Mouse (Mus musculus) hindbrain, postnatal 0 days (tissue): Measurements from ENCODE around the gene Olfr914. TPM values are rescaled to one million over a fixed set of nuclear protein-coding genes. Genes with fewer than 3 reads are reported as not detected.

Experiments used
- ATAC-seq: fragments of 200-750 bp; cut with Nextera tagmentation; 2 replicates; pipeline ENCODE4 v1.8.0; 2017; ENCODE audit warnings: mild to moderate bottlenecking, moderate TSS enrichment, moderate library complexity
- DNase-seq: peaks from one replicate; pipeline ENCODE4 v3.0.0-alpha.2; 2015; ENCODE audit warnings: low spot score
- H3K27ac ChIP-seq: fragments of 300-500 bp; sonication (generic); 2 replicates; pipeline ENCODE4 v1.5.1; 2014; ENCODE audit warnings: mild to moderate bottlenecking
- H3K27me3 ChIP-seq: fragments of 300-500 bp; sonication (generic); 2 replicates; pipeline ENCODE4 v1.6.1; 2014; ENCODE audit warnings: low read length, mixed read lengths; ENCODE audit not compliant: insufficient read depth
- H3K36me3 ChIP-seq: fragments of 300-500 bp; sonication (generic); 2 replicates; pipeline ENCODE4 v1.6.1; 2014; ENCODE audit warnings: low read length, mixed read lengths; ENCODE audit not compliant: insufficient read depth
- H3K4me1 ChIP-seq: fragments of 300-500 bp; sonication (generic); 2 replicates; pipeline ENCODE4 v1.6.1; 2014; ENCODE audit warnings: antibody characterized with exemption, low read length, mixed read lengths; ENCODE audit not compliant: insufficient read depth
- H3K4me2 ChIP-seq: fragments of 300-500 bp; sonication (generic); 2 replicates; pipeline ENCODE4 v1.6.1; 2014; ENCODE audit warnings: low read depth, mild to moderate bottlenecking, low read length, moderate library complexity, mixed read lengths
- H3K4me3 ChIP-seq: fragments of 300-500 bp; sonication (generic); 2 replicates; pipeline ENCODE4 v1.5.1; 2014; ENCODE audit warnings: low read length
- H3K9ac ChIP-seq: fragments of 300-500 bp; sonication (generic); replicated peaks from 2 replicates; pipeline ENCODE4 v1.6.1; 2014; ENCODE audit warnings: mild to moderate bottlenecking, low read length, moderate library complexity, mixed read lengths
- H3K9me3 ChIP-seq: fragments of 300-500 bp; sonication (generic); 2 replicates; pipeline ENCODE4 v1.6.1; 2016; ENCODE audit warnings: low read length, mixed read lengths
- CTCF ChIP-seq: IDR thresholded peaks from 2 replicates; pipeline ENCODE4 v1.5.1; 2016; ENCODE audit warnings: antibody characterized with exemption, control low read depth, low read depth
- WGBS: fragments of 180-500 bp; shearing (Covaris S2); extraction: QIAGEN DNeasy Blood & Tissue Kit; methylation state at CpG from one replicate; pipeline ENCODE4 v1.1.7; 2014; 5-methylcytosine and 5-hydroxymethylcytosine counted together
- polyA plus RNA-seq: library from polyadenylated mRNA; unstranded; fragments of >200 nt; fragmentation: Nextera tagmentation; extraction: Ambion mirVana; gene quantifications from 2 replicates; pipeline ENCODE4 v1.2.1, GENCODE M21; 2015
- total RNA-seq: library from RNA; depleted of rRNA; stranded (reverse); fragments of >200 nt; gene quantifications from 2 replicates; pipeline ENCODE4 v1.2.3, GENCODE M21; 2014; rRNA removed

Gene Olfr914
- total RNA-seq (not detected in 2 replicates), polyA plus RNA-seq (not detected in 2 replicates)

GRCm38 (mm10) chr9:38604802-38605201 is at the start of gene Olfr914:
Gene Olfr914, plus strand, starts transcription at chr9:38605102.
- Histone ChIP-seq H3K9ac (no peak within 1 kb of the TSS), H3K4me2 (no peak within 1 kb of the TSS)
- WGBS, result 75% methylated on average over 2 of the region's 2 CpGs

GRCm38 (mm10) chr9:38579878-38580277 is 25.0 kb upstream of the Olfr914 start, which contains the start of gene Olfr912:
Gene Olfr912, plus strand, starts transcription at chr9:38580178.
- ATAC-seq (no peak), DNase-seq (no peak)
- WGBS, result 87% methylated on average over 1 of the region's 1 CpGs
- no peak for TF ChIP-seq CTCF
- Histone ChIP-seq H3K9me3 (no peaks in the 10 kb centered on the region), H3K4me3 (no peak within 1 kb of the TSS), H3K36me3 (no peaks in the 10 kb centered on the region), H3K4me1 (no peaks in the 10 kb centered on the region), H3K27me3 (no peaks in the 10 kb centered on the region), H3K4me2 (no peak within 1 kb of the TSS), H3K27ac (no peak within 1 kb of the TSS), H3K9ac (no peak within 1 kb of the TSS)

More at GRCm38 (mm10) chr9:38604802-38605201, at the start of gene Olfr914:
- no peak for ATAC-seq
- no peak for DNase-seq
- Histone ChIP-seq H3K27ac (no peak within 1 kb of the TSS), H3K4me1 (no peaks in the 10 kb centered on the region), H3K36me3 (no peaks in the 10 kb centered on the region), H3K9me3 (no peaks in the 10 kb centered on the region), H3K4me3 (no peak within 1 kb of the TSS), H3K27me3 (no peaks in the 10 kb centered on the region)
- TF ChIP-seq CTCF, result no peak

GRCm38 (mm10) chr9:38591056-38591455 is 13.8 kb upstream of the Olfr914 start:
- DNase-seq (no peak), ATAC-seq (no peak)
- Histone ChIP-seq H3K36me3 (no peaks in the 10 kb centered on the region), H3K9ac (no peak overlapping the region), H3K4me2 (no peak overlapping the region), H3K27me3 (no peaks in the 10 kb centered on the region), H3K4me3 (no peak overlapping the region), H3K27ac (no peak overlapping the region), H3K4me1 (no peaks in the 10 kb centered on the region), H3K9me3 (no peaks in the 10 kb centered on the region)
- TF ChIP-seq CTCF, result no peak
- 44% methylated on average over 1 of the region's 1 CpGs for WGBS

DNA sequence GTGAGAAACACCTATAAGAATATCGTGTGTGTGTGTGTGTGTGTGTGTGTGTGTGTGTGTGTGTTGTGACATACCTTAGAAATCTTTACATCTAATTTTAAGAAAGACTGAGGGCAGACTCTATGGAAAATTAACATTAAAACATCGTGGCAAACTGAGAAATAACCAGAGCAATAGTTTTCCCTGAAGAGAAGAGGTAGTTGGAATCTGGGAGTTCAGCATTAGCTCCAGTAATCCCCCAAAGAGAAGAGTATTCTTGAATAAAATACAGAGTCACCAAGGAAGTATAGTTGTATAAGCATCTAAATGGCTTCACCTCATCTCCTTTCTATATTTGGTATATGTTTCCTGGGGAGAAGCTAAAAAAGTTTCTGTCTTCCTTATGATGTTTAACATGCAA is 12.4 kb upstream of the Olfr914 start, which contains the start of gene Olfr913:
Gene Olfr913, plus strand, starts transcription at position 301 of the 400 bp plus-strand sequence.
- no peak within 1 kb of the TSS for H3K27ac ChIP-seq
- no peaks in the 10 kb centered on the region for H3K4me1 ChIP-seq
- WGBS, result 55% methylated on average over 2 of the region's 2 CpGs
- DNase-seq, result no peak
- H3K4me2 ChIP-seq, result no peak within 1 kb of the TSS
- H3K36me3 ChIP-seq, result no peaks in the 10 kb centered on the region
- no peaks in the 10 kb centered on the region for H3K27me3 ChIP-seq
- H3K9ac ChIP-seq, result no peak within 1 kb of the TSS
- no peak for ATAC-seq
- no peak within 1 kb of the TSS for H3K4me3 ChIP-seq
- TF ChIP-seq CTCF, result no peak
- no peaks in the 10 kb centered on the region for H3K9me3 ChIP-seq

GRCm38 (mm10) chr9:38632406-38632805 is 27.5 kb downstream of the Olfr914 start:
- ATAC-seq (no peak), DNase-seq (no peak)
- Histone ChIP-seq H3K9me3 (no peaks in the 10 kb centered on the region), H3K9ac (no peak overlapping the region), H3K4me3 (no peak overlapping the region), H3K27ac (no peak overlapping the region), H3K4me2 (no peak overlapping the region), H3K4me1 (no peaks in the 10 kb centered on the region), H3K27me3 (no peaks in the 10 kb centered on the region), H3K36me3 (no peaks in the 10 kb centered on the region)
- WGBS, result 84% methylated on average over 4 of the region's 4 CpGs
- TF ChIP-seq CTCF, result no peak

DNA sequence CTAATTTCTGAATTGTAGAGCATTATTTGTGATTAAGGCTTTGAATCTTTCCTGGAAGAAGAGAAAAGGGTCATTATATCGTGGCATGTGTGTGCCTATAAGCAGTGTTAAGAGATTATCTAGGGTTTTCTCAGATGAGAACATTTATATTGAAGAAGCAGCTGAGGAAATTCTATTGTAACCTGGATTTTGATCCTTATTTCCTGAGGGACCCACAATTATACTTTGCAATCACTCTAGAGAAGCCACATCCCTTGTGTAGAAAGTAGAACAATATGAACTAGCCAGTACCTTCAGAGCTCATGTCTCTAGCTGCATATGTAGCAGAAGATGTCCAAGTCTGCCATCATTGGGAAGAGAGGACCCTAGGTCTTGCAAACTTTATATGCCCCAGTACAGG is 54.9 kb downstream of the Olfr914 start, which contains the start of gene Olfr916:
Gene Olfr916, minus strand, starts transcription at position 101 of the 400 bp plus-strand sequence.
- DNase-seq, result no peak
- Histone ChIP-seq H3K4me3 (no peak within 1 kb of the TSS), H3K9me3 (no peaks in the 10 kb centered on the region), H3K4me1 (no peaks in the 10 kb centered on the region), H3K9ac (no peak within 1 kb of the TSS), H3K27me3 (no peaks in the 10 kb centered on the region), H3K36me3 (no peaks in the 10 kb centered on the region), H3K27ac (no peak within 1 kb of the TSS), H3K4me2 (no peak within 1 kb of the TSS)
- no peak for TF ChIP-seq CTCF
- ATAC-seq, result no peak
- WGBS, result 73% methylated on average over 1 of the region's 1 CpGs

Other genes starting within 250 kb of the Olfr914 start
- gene Olfr250, start 238.2 kb upstream of the Olfr914 start, total RNA-seq, result not detected in 2 replicates
- gene Olfr250, start 238.2 kb upstream of the Olfr914 start, polyA plus RNA-seq, result not detected in 2 replicates
- gene Olfr251, start 228.0 kb upstream of the Olfr914 start, total RNA-seq, result not detected in 2 replicates
- gene Olfr251, start 228.0 kb upstream of the Olfr914 start, polyA plus RNA-seq, result not detected in 2 replicates
- gene Olfr147, start 203.4 kb upstream of the Olfr914 start, total RNA-seq, result not detected in 2 replicates
- not detected in 2 replicates for gene Olfr147, start 203.4 kb upstream of the Olfr914 start, polyA plus RNA-seq
- gene Olfr901, start 175.6 kb upstream of the Olfr914 start, total RNA-seq, result not detected in 2 replicates
- gene Olfr901, start 175.6 kb upstream of the Olfr914 start, polyA plus RNA-seq, result not detected in 2 replicates
- not detected in 2 replicates for gene Olfr902, start 157.4 kb upstream of the Olfr914 start, total RNA-seq
- not detected in 2 replicates for gene Olfr902, start 157.4 kb upstream of the Olfr914 start, polyA plus RNA-seq
- not detected in 2 replicates for gene Olfr904, start 142.0 kb upstream of the Olfr914 start, total RNA-seq
- gene Olfr904, start 142.0 kb upstream of the Olfr914 start, polyA plus RNA-seq, result not detected in 2 replicates
- not detected in 2 replicates for gene Olfr905, start 134.0 kb upstream of the Olfr914 start, total RNA-seq
- gene Olfr905, start 134.0 kb upstream of the Olfr914 start, polyA plus RNA-seq, result not detected in 2 replicates
- not detected in 2 replicates for gene Olfr906, start 118.0 kb upstream of the Olfr914 start, total RNA-seq
- gene Olfr906, start 118.0 kb upstream of the Olfr914 start, polyA plus RNA-seq, result not detected in 2 replicates
- not detected in 2 replicates for gene Olfr907, start 109.3 kb upstream of the Olfr914 start, total RNA-seq
- gene Olfr907, start 109.3 kb upstream of the Olfr914 start, polyA plus RNA-seq, result not detected in 2 replicates
- not detected in 2 replicates for gene Olfr911-ps1, start 83.5 kb upstream of the Olfr914 start, total RNA-seq
- gene Olfr911-ps1, start 83.5 kb upstream of the Olfr914 start, polyA plus RNA-seq, result not detected in 2 replicates
- not detected in 2 replicates for gene Olfr910, start 67.3 kb upstream of the Olfr914 start, total RNA-seq
- gene Olfr910, start 67.3 kb upstream of the Olfr914 start, polyA plus RNA-seq, result not detected in 2 replicates
- gene Olfr912, start 24.9 kb upstream of the Olfr914 start, total RNA-seq, result not detected in 2 replicates
- gene Olfr912, start 24.9 kb upstream of the Olfr914 start, polyA plus RNA-seq, result not detected in 2 replicates
- not detected in 2 replicates for gene Olfr913, start 12.3 kb upstream of the Olfr914 start, total RNA-seq
- gene Olfr913, start 12.3 kb upstream of the Olfr914 start, polyA plus RNA-seq, result not detected in 2 replicates
- not detected in 2 replicates for gene Olfr916, start 54.8 kb downstream of the Olfr914 start, total RNA-seq
- gene Olfr916, start 54.8 kb downstream of the Olfr914 start, polyA plus RNA-seq, result not detected in 2 replicates
- gene Olfr917, start 60.7 kb downstream of the Olfr914 start, total RNA-seq, result not detected in 2 replicates
- gene Olfr917, start 60.7 kb downstream of the Olfr914 start, polyA plus RNA-seq, result not detected in 2 replicates
- not detected in 2 replicates for gene Olfr918, start 69.5 kb downstream of the Olfr914 start, total RNA-seq
- gene Olfr918, start 69.5 kb downstream of the Olfr914 start, polyA plus RNA-seq, result not detected in 2 replicates
- gene Olfr919, start 98.6 kb downstream of the Olfr914 start, total RNA-seq, result not detected in 2 replicates
- gene Olfr919, start 98.6 kb downstream of the Olfr914 start, polyA plus RNA-seq, result not detected in 2 replicates
- 9.2 and 14.1 TPM in 2 replicates for gene Vwa5a, start 113.2 kb downstream of the Olfr914 start, total RNA-seq
- gene Vwa5a, start 113.2 kb downstream of the Olfr914 start, polyA plus RNA-seq, result 9.4 and 10.2 TPM in 2 replicates
- 0.21 TPM in 1 of 2 replicates, not detected in the other for gene Olfr920, start 147.2 kb downstream of the Olfr914 start, total RNA-seq
- 0.03 and 0.06 TPM in 2 replicates for gene Olfr920, start 147.2 kb downstream of the Olfr914 start, polyA plus RNA-seq
- gene Olfr921, start 168.0 kb downstream of the Olfr914 start, total RNA-seq, result not detected in 2 replicates
- not detected in 2 replicates for gene Olfr921, start 168.0 kb downstream of the Olfr914 start, polyA plus RNA-seq
- not detected in 2 replicates for gene Olfr922, start 209.5 kb downstream of the Olfr914 start, total RNA-seq
- not detected in 2 replicates for gene Olfr922, start 209.5 kb downstream of the Olfr914 start, polyA plus RNA-seq
- not detected in 2 replicates for gene Olfr923, start 221.4 kb downstream of the Olfr914 start, total RNA-seq
- not detected in 2 replicates for gene Olfr923, start 221.4 kb downstream of the Olfr914 start, polyA plus RNA-seq
- not detected in 2 replicates for gene Olfr924, start 239.3 kb downstream of the Olfr914 start, total RNA-seq
- gene Olfr924, start 239.3 kb downstream of the Olfr914 start, polyA plus RNA-seq, result not detected in 2 replicates
- gene Olfr26, start 250.0 kb downstream of the Olfr914 start, total RNA-seq, result not detected in 2 replicates
- not detected in 2 replicates for gene Olfr26, start 250.0 kb downstream of the Olfr914 start, polyA plus RNA-seq